In genomic region chr5:137518436-137518835, GRCm38 (mm10) we compare ENCODE assay signal across 8 mouse cellular contexts. TPM values are rescaled to one million over a fixed set of nuclear protein-coding genes. Genes with fewer than 3 reads are reported as not detected.
DNase-seq lines count a peak whose midpoint lies in the region; ATAC-seq and TF ChIP-seq lines count a peak whose summit lies in the region.

Gigyf1 (plus strand) TSS chr5:137518548.

- peak; percentile 61 for TF ChIP-seq CTCF in kidney, adult 2 months (conservative IDR thresholded peaks at IDR 0.05; ENCODE audit: insufficient read depth, insufficient read length, low read depth, low read length)
- peak; percentile 78 for TF ChIP-seq CTCF in ES-Bruce4 (IDR thresholded peaks at IDR 0.05; ENCODE audit: low read depth, low read length)
- TF ChIP-seq CTCF in heart, postnatal 0 days (IDR thresholded peaks at IDR 0.05; ENCODE audit: low read depth): peak; percentile 49

- 0 out of 2 replicates have a peak, but pooled peaks have one; percentile 24 for ATAC-seq in embryonic facial prominence, embryonic 11.5 days (replicated peaks; ENCODE audit: insufficient number of reproducible peaks, low FRiP score, low TSS enrichment, low read depth)
- ATAC-seq in heart, postnatal 0 days (ENCODE audit: insufficient read depth, low read depth): peak; percentile 25
- no peak for ATAC-seq in limb, embryonic 12.5 days (ENCODE audit: insufficient number of reproducible peaks, insufficient read depth, low FRiP score, low TSS enrichment, low read depth)
- ATAC-seq in neural tube, embryonic 12.5 days (ENCODE audit: low FRiP score, low read depth): no peak

- TF ChIP-seq POLR2A in kidney, adult 2 months (IDR thresholded peaks at IDR 0.05; ENCODE audit: low read depth, low read length): no peak
- no peak for TF ChIP-seq POLR2A in ES-Bruce4 (IDR thresholded peaks at IDR 0.05; ENCODE audit: insufficient read depth, low read length)

- no peaks in the 10 kb centered on the region for H3K27me3 ChIP-seq in kidney, adult 2 months (replicated peaks; ENCODE audit: control insufficient read depth, insufficient read depth, low read length)
- H3K27me3 ChIP-seq in ES-Bruce4 (ENCODE audit: control insufficient read depth, insufficient read depth, low read length, poor library complexity, severe bottlenecking): no peaks in the 10 kb centered on the region
- H3K27me3 ChIP-seq in embryonic facial prominence, embryonic 11.5 days (ENCODE audit: control insufficient read depth, insufficient read depth, low read length): no peaks in the 10 kb centered on the region
- no peaks in the 10 kb centered on the region for H3K27me3 ChIP-seq in heart, postnatal 0 days (ENCODE audit: control insufficient read depth, insufficient read depth, low read length)
- H3K27me3 ChIP-seq in limb, embryonic 12.5 days: no peaks in the 10 kb centered on the region
- no peaks in the 10 kb centered on the region for H3K27me3 ChIP-seq in neural tube, embryonic 12.5 days (replicated peaks)

- no peak within 1 kb of the TSS for H3K4me3 ChIP-seq in kidney, adult 2 months (ENCODE audit: insufficient read depth, low read depth, low read length)
- no peak within 1 kb of the TSS for H3K4me3 ChIP-seq in ES-Bruce4 (ENCODE audit: low read depth, low read length)
- H3K4me3 ChIP-seq in embryonic facial prominence, embryonic 11.5 days (ENCODE audit: low read depth, low read length): no peak within 1 kb of the TSS
- H3K4me3 ChIP-seq in heart, postnatal 0 days (ENCODE audit: low read depth, low read length): no peak within 1 kb of the TSS
- no peak within 1 kb of the TSS for H3K4me3 ChIP-seq in limb, embryonic 12.5 days (replicated peaks)
- no peak within 1 kb of the TSS for H3K4me3 ChIP-seq in neural tube, embryonic 12.5 days

- no peak within 1 kb of the TSS for H3K9ac ChIP-seq in ES-Bruce4 (ENCODE audit: low read depth, poor library complexity, severe bottlenecking)
- H3K9ac ChIP-seq in embryonic facial prominence, embryonic 11.5 days (replicated peaks; ENCODE audit: low read length): no peak within 1 kb of the TSS
- H3K9ac ChIP-seq in heart, postnatal 0 days (replicated peaks; ENCODE audit: low read depth, low read length): no peak within 1 kb of the TSS
- no peak within 1 kb of the TSS for H3K9ac ChIP-seq in limb, embryonic 12.5 days (replicated peaks)
- H3K9ac ChIP-seq in neural tube, embryonic 12.5 days: no peak within 1 kb of the TSS

- peaks cover 2% of the 10 kb centered on the region; the same call in 1 of the 2 replicates for H3K36me3 ChIP-seq in kidney, adult 2 months (ENCODE audit: control insufficient read depth, insufficient read depth, low read length)
- peaks cover 36% of the 10 kb centered on the region for H3K36me3 ChIP-seq in ES-Bruce4 (ENCODE audit: control insufficient read depth, insufficient read depth, low read length, poor library complexity, severe bottlenecking)
- H3K36me3 ChIP-seq in embryonic facial prominence, embryonic 11.5 days (replicated peaks; ENCODE audit: control insufficient read depth, insufficient read depth, low read depth, low read length): peaks cover 32% of the 10 kb centered on the region
- H3K36me3 ChIP-seq in heart, postnatal 0 days (replicated peaks; ENCODE audit: control insufficient read depth, insufficient read depth, low read length): peaks cover 60% of the 10 kb centered on the region
- H3K36me3 ChIP-seq in limb, embryonic 12.5 days: peaks cover 85% of the 10 kb centered on the region
- H3K36me3 ChIP-seq in neural tube, embryonic 12.5 days: peaks cover 53% of the 10 kb centered on the region

- no peak within 1 kb of the TSS for H3K27ac ChIP-seq in kidney, adult 2 months (ENCODE audit: insufficient read depth, low read depth, low read length)
- no peak within 1 kb of the TSS for H3K27ac ChIP-seq in ES-Bruce4 (ENCODE audit: insufficient read depth, low read length)
- no peak within 1 kb of the TSS for H3K27ac ChIP-seq in embryonic facial prominence, embryonic 11.5 days (replicated peaks; ENCODE audit: low read depth, low read length)
- H3K27ac ChIP-seq in heart, postnatal 0 days (ENCODE audit: low read depth): no peak within 1 kb of the TSS
- no peak within 1 kb of the TSS for H3K27ac ChIP-seq in limb, embryonic 12.5 days
- no peak within 1 kb of the TSS for H3K27ac ChIP-seq in neural tube, embryonic 12.5 days

- WGBS in kidney, adult 2 months: 68% methylated on average over 5 of the region's 5 CpGs
- WGBS in embryonic facial prominence, embryonic 11.5 days: 78% methylated on average over 5 of the region's 5 CpGs
- WGBS in heart, postnatal 0 days: 78% methylated on average over 5 of the region's 5 CpGs
- WGBS in limb, embryonic 12.5 days: 77% methylated on average over 5 of the region's 5 CpGs
- WGBS in neural tube, embryonic 12.5 days: 74% methylated on average over 5 of the region's 5 CpGs

- no peaks in the 10 kb centered on the region for H3K9me3 ChIP-seq in ES-Bruce4 (replicated peaks; ENCODE audit: control insufficient read depth, insufficient read depth, low read length, poor library complexity, severe bottlenecking)
- H3K9me3 ChIP-seq in embryonic facial prominence, embryonic 11.5 days (replicated peaks; ENCODE audit: control insufficient read depth, low read length): no peaks in the 10 kb centered on the region
- no peaks in the 10 kb centered on the region for H3K9me3 ChIP-seq in heart, postnatal 0 days (replicated peaks; ENCODE audit: control insufficient read depth, low read length)
- H3K9me3 ChIP-seq in limb, embryonic 12.5 days: no peaks in the 10 kb centered on the region
- H3K9me3 ChIP-seq in neural tube, embryonic 12.5 days: no peaks in the 10 kb centered on the region

- no peak for DNase-seq in kidney, adult 2 months
- no peak for DNase-seq in kidney, adult 8-10 months
- peak; percentile 45 for DNase-seq in embryonic facial prominence, embryonic 11.5 days (ENCODE audit: low spot score)
- DNase-seq in heart, postnatal 0 days (ENCODE audit: low spot score): no peak
- DNase-seq in frontal cortex, postnatal 14 days (ENCODE audit: low spot score in 2 of 2): no peak

- 0 out of 2 replicates have a peak, but pooled peaks cover 8% of the 10 kb centered on the region for H3K4me1 ChIP-seq in kidney, adult 2 months (ENCODE audit: control insufficient read depth, insufficient read depth, low read length)
- peaks cover 6% of the 10 kb centered on the region for H3K4me1 ChIP-seq in ES-Bruce4 (ENCODE audit: control insufficient read depth, insufficient read depth, low read length)
- H3K4me1 ChIP-seq in embryonic facial prominence, embryonic 11.5 days (ENCODE audit: control insufficient read depth, insufficient read depth, low read length): no peaks in the 10 kb centered on the region; the same call in 1 of the 2 replicates
- H3K4me1 ChIP-seq in heart, postnatal 0 days (ENCODE audit: control insufficient read depth, insufficient read depth): peaks cover 5% of the 10 kb centered on the region
- H3K4me1 ChIP-seq in limb, embryonic 12.5 days (replicated peaks): peaks cover 10% of the 10 kb centered on the region
- peaks cover 14% of the 10 kb centered on the region for H3K4me1 ChIP-seq in neural tube, embryonic 12.5 days

- H3K4me2 ChIP-seq in embryonic facial prominence, embryonic 11.5 days (ENCODE audit: low read depth, low read length): no peak within 1 kb of the TSS
- H3K4me2 ChIP-seq in heart, postnatal 0 days (ENCODE audit: low read depth, low read length): no peak within 1 kb of the TSS
- no peak within 1 kb of the TSS for H3K4me2 ChIP-seq in limb, embryonic 12.5 days
- H3K4me2 ChIP-seq in neural tube, embryonic 12.5 days (replicated peaks): no peak within 1 kb of the TSS

- no peak for TF ChIP-seq EP300 in ES-Bruce4 (IDR thresholded peaks at IDR 0.05; ENCODE audit: insufficient read depth, low read depth, low read length)
- no peak for TF ChIP-seq EP300 in heart, postnatal 0 days (IDR thresholded peaks at IDR 0.05; ENCODE audit: low read depth)

RNA-seq across cellular contexts. Expression of gene Gigyf1, which starts in this region (rescaled TPM):
- polyA plus RNA-seq in kidney, adult 2 months (2012; rRNA removed): 24.4 and 26.9 TPM in 2 replicates
- 33.5 and 37.9 TPM in 2 replicates for polyA plus RNA-seq in ES-Bruce4 (2011; ENCODE audit: insufficient read depth, insufficient read length, low read depth, missing spikeins)
- 8.5 and 8.7 TPM in 2 replicates for polyA plus RNA-seq in embryonic facial prominence, embryonic 11.5 days (2014; fragmentation: Nextera tagmentation; extraction: Ambion mirVana)
- total RNA-seq in heart, postnatal 0 days (2014; rRNA removed; ENCODE audit: low replicate concordance): 12.0 and 17.7 TPM in 2 replicates
- polyA plus RNA-seq in heart, postnatal 0 days (2015; fragmentation: Nextera tagmentation; extraction: Ambion mirVana): 7.2 TPM in 2 replicates
- polyA plus RNA-seq in limb, embryonic 12.5 days (2016; fragmentation: Nextera tagmentation; extraction: Ambion mirVana): 17.0 and 17.7 TPM in 2 replicates
- 17.6 and 19.4 TPM in 2 replicates for polyA plus RNA-seq in neural tube, embryonic 12.5 days (2016; fragmentation: Nextera tagmentation; extraction: Ambion mirVana)

Comparison
In these comparisons a context has a peak if more than half of its experiments do, and no peak if none do; other contexts are left out.
1. ATAC-seq: peak in embryonic facial prominence, embryonic 11.5 days (single experiment) and heart, postnatal 0 days (single experiment); none in limb, embryonic 12.5 days (single experiment) and neural tube, embryonic 12.5 days (single experiment).
2. Peak in every context shown above with its lines, with median percentiles within 50 percentile points of each other: CTCF ChIP-seq.